Mouse (Mus musculus): ENCODE data around the gene Gm3015. TPM values are rescaled to one million over a fixed set of nuclear protein-coding genes. Genes with fewer than 3 reads are reported as not detected.
"Not testable (repeated sequence)": the region's sequence is repeated elsewhere in the genome, so short reads cannot be mapped to it uniquely, and the experiment has no call there.

Gene Gm3015
- polyA plus RNA-seq (2016; fragmentation: Nextera tagmentation; extraction: Ambion mirVana), result not detected in 2 replicates

GRCm38 (mm10) chr14:42768721-42769120 lies at the start of gene Gm3015:
Gene Gm3015, minus strand, starts transcription at chr14:42768821.
- not testable (repeated sequence) for H3K9ac ChIP-seq; H3K27ac ChIP-seq; H3K4me1 ChIP-seq; H3K36me3 ChIP-seq; H3K27me3 ChIP-seq (replicated peaks); H3K4me2 ChIP-seq; H3K4me3 ChIP-seq; H3K9me3 ChIP-seq (replicated peaks); ATAC-seq
- 60% methylated on average over 1 of the region's 1 CpGs for WGBS (ENCODE audit: insufficient replicate concordance)

GRCm38 (mm10) chr14:42797887-42798286 lies 29.3 kb upstream of the Gm3015 start, which contains the start of gene Gm10377:
Gene Gm10377, minus strand, starts transcription at chr14:42797987.
- not testable (repeated sequence) for H3K4me2 ChIP-seq, ATAC-seq

More at GRCm38 (mm10) chr14:42797887-42798286, 29.3 kb upstream of the Gm3015 start, which contains the start of gene Gm10377:
- not testable (repeated sequence) for H3K9ac ChIP-seq; H3K36me3 ChIP-seq; H3K27me3 ChIP-seq (replicated peaks); H3K4me1 ChIP-seq; H3K4me3 ChIP-seq; H3K27ac ChIP-seq; H3K9me3 ChIP-seq (replicated peaks)

Other genes starting within 250 kb of the Gm3015 start
- gene Gm8024, start 244.5 kb downstream of the Gm3015 start, polyA plus RNA-seq (2016; fragmentation: Nextera tagmentation; extraction: Ambion mirVana), result not detected in 2 replicates
- gene Gm17124, start 168.9 kb downstream of the Gm3015 start, polyA plus RNA-seq (2016; fragmentation: Nextera tagmentation; extraction: Ambion mirVana), result not detected in 2 replicates
- gene Gm3633, start 126.9 kb downstream of the Gm3015 start, polyA plus RNA-seq (2016; fragmentation: Nextera tagmentation; extraction: Ambion mirVana), result not detected in 2 replicates
- gene Gm10378, start 112.9 kb downstream of the Gm3015 start, polyA plus RNA-seq (2016; fragmentation: Nextera tagmentation; extraction: Ambion mirVana), result not detected in 2 replicates
- not detected in 2 replicates for gene Gm10377, start 29.2 kb upstream of the Gm3015 start, polyA plus RNA-seq (2016; fragmentation: Nextera tagmentation; extraction: Ambion mirVana)
- gene Gm21977, start 84.7 kb upstream of the Gm3015 start, polyA plus RNA-seq (2016; fragmentation: Nextera tagmentation; extraction: Ambion mirVana), result not detected in 2 replicates
- not detected in 2 replicates for gene Gm8082, start 224.8 kb upstream of the Gm3015 start, polyA plus RNA-seq (2016; fragmentation: Nextera tagmentation; extraction: Ambion mirVana)
- not detected in 2 replicates for gene Gm10376, start 246.8 kb upstream of the Gm3015 start, polyA plus RNA-seq (2016; fragmentation: Nextera tagmentation; extraction: Ambion mirVana)

Data from liver, embryonic 12.5 days (tissue).